25 mouse cellular contexts compared by ENCODE assay signal in genomic region chr12:117861249-117861648, GRCm38 (mm10). TPM values are rescaled to one million over a fixed set of nuclear protein-coding genes. Genes with fewer than 3 reads are reported as not detected.
"Had no signal": no experiment of that assay in that cellular context is flagged by ENCODE, and none has a peak within 500 bp of the region (broad histone marks: within the 10 kb centered on the region; RNA-seq: fewer than 3 reads in every experiment).

No protein-coding gene starts in this region.

- H3K9ac ChIP-seq: heart, embryonic 12.5 days; hindbrain, embryonic 12.5 days; hindbrain, embryonic 14.5 days; kidney, embryonic 15.5 days; limb, embryonic 12.5 days had no signal

- H3K9me3 ChIP-seq: heart, embryonic 10.5 days; heart, embryonic 12.5 days; hindbrain, embryonic 10.5 days; hindbrain, embryonic 12.5 days; kidney, embryonic 15.5 days; limb, embryonic 10.5 days; limb, embryonic 12.5 days had no signal

- H3K27ac ChIP-seq: gastrocnemius, adult 2 months; heart, embryonic 10.5 days; hindbrain, embryonic 10.5 days; hindbrain, embryonic 12.5 days; hindbrain, embryonic 14.5 days; kidney, embryonic 15.5 days; kidney, postnatal 0 days; limb, embryonic 10.5 days; limb, embryonic 12.5 days had no signal

- H3K4me1 ChIP-seq: heart, embryonic 10.5 days; heart, embryonic 12.5 days; hindbrain, embryonic 10.5 days; hindbrain, embryonic 12.5 days; kidney, embryonic 15.5 days had no signal

- H3K4me3 ChIP-seq: gastrocnemius, adult 2 months; heart, embryonic 10.5 days; heart, embryonic 12.5 days; hindbrain, embryonic 10.5 days; hindbrain, embryonic 12.5 days; kidney, embryonic 15.5 days; limb, embryonic 10.5 days; limb, embryonic 12.5 days had no signal

- H3K36me3 ChIP-seq: heart, embryonic 10.5 days; hindbrain, embryonic 12.5 days had no signal

- ATAC-seq: hindbrain, embryonic 16.5 days; intestine, embryonic 16.5 days had no signal

- H3K4me2 ChIP-seq: heart, embryonic 12.5 days; hindbrain, embryonic 12.5 days; hindbrain, embryonic 14.5 days; kidney, embryonic 15.5 days; limb, embryonic 12.5 days had no signal

- H3K27me3 ChIP-seq: heart, embryonic 12.5 days; hindbrain, embryonic 12.5 days; kidney, embryonic 15.5 days; limb, embryonic 12.5 days had no signal

- DNase-seq: gastrocnemius, adult 2 months; gastrocnemius, postnatal 10 days; gastrocnemius, postnatal 25 days; heart, adult 18-20 months; heart, postnatal 10 days; heart, postnatal 4 days; kidney, adult 11 months; kidney, adult 2 months; kidney, adult 9 months; kidney, postnatal 14 days; kidney, postnatal 36 days; layer of hippocampus, adult 9-11 months; layer of hippocampus, postnatal 36 days; liver had no signal

RNA-seq across cellular contexts. Expression of gene Cdca7l, which starts 57.2 kb away (rescaled TPM):
- total RNA-seq: gastrocnemius, adult 2 months had no signal
